Mouse (Mus musculus) hindbrain, embryonic 14.5 days (tissue): Measurements from ENCODE around the gene Mchr1. TPM values are rescaled to one million over a fixed set of nuclear protein-coding genes. Genes with fewer than 3 reads are reported as not detected.

Source experiments
- ATAC-seq: fragments of 200-750 bp; cut with Nextera tagmentation; 2 replicates; pipeline ENCODE4 v1.8.0; 2017; ENCODE audit warnings: moderate number of reproducible peaks, mild to moderate bottlenecking, moderate TSS enrichment, moderate library complexity; ENCODE audit not compliant: low FRiP score
- DNase-seq: peaks from one replicate; pipeline ENCODE4 v3.0.0-alpha.2; 2015; ENCODE audit warnings: low spot score
- H3K27ac ChIP-seq: fragments of 300-500 bp; sonication (generic); 2 replicates; pipeline ENCODE4 v1.5.1; 2014; ENCODE audit warnings: mild to moderate bottlenecking, moderate library complexity
- H3K27me3 ChIP-seq: fragments of 300-500 bp; sonication (generic); 2 replicates; pipeline ENCODE4 v1.6.1; 2014; ENCODE audit warnings: mild to moderate bottlenecking, low read length, mixed read lengths; ENCODE audit not compliant: control insufficient read depth, insufficient read depth
- H3K36me3 ChIP-seq: fragments of 300-500 bp; sonication (generic); replicated peaks from 2 replicates; pipeline ENCODE4 v1.6.1; 2014; ENCODE audit not compliant: control insufficient read depth, insufficient read depth
- H3K4me1 ChIP-seq: fragments of 300-500 bp; sonication (generic); replicated peaks from 2 replicates; pipeline ENCODE4 v1.6.1; 2014; ENCODE audit warnings: antibody characterized with exemption, low read length, mixed read lengths; ENCODE audit not compliant: control insufficient read depth, insufficient read depth
- H3K4me2 ChIP-seq: fragments of 300-500 bp; sonication (generic); replicated peaks from 2 replicates; pipeline ENCODE4 v1.6.1; 2014; ENCODE audit warnings: mild to moderate bottlenecking, moderate library complexity
- H3K4me3 ChIP-seq: fragments of 300-500 bp; sonication (generic); replicated peaks from 2 replicates; pipeline ENCODE4 v1.5.1; 2014; ENCODE audit warnings: mild to moderate bottlenecking, low read length
- H3K9ac ChIP-seq: fragments of 300-500 bp; sonication (generic); 2 replicates; pipeline ENCODE4 v1.6.1; 2014
- H3K9me3 ChIP-seq: fragments of 300-500 bp; sonication (generic); 2 replicates; pipeline ENCODE4 v1.6.1; 2016; ENCODE audit warnings: low read length; ENCODE audit not compliant: control insufficient read depth
- WGBS: fragments of 180-500 bp; shearing (Covaris S2); extraction: QIAGEN DNeasy Blood & Tissue Kit; methylation state at CpG from one replicate; pipeline ENCODE4 v1.1.7; 2014; 5-methylcytosine and 5-hydroxymethylcytosine counted together
- polyA plus RNA-seq: library from polyadenylated mRNA; unstranded; fragments of >200 nt; fragmentation: Nextera tagmentation; extraction: Ambion mirVana; gene quantifications from 2 replicates; pipeline ENCODE4 v1.2.1, GENCODE M21; 2014

Gene Mchr1
- 3.4 and 5.4 TPM in 2 replicates for polyA plus RNA-seq

DNA sequence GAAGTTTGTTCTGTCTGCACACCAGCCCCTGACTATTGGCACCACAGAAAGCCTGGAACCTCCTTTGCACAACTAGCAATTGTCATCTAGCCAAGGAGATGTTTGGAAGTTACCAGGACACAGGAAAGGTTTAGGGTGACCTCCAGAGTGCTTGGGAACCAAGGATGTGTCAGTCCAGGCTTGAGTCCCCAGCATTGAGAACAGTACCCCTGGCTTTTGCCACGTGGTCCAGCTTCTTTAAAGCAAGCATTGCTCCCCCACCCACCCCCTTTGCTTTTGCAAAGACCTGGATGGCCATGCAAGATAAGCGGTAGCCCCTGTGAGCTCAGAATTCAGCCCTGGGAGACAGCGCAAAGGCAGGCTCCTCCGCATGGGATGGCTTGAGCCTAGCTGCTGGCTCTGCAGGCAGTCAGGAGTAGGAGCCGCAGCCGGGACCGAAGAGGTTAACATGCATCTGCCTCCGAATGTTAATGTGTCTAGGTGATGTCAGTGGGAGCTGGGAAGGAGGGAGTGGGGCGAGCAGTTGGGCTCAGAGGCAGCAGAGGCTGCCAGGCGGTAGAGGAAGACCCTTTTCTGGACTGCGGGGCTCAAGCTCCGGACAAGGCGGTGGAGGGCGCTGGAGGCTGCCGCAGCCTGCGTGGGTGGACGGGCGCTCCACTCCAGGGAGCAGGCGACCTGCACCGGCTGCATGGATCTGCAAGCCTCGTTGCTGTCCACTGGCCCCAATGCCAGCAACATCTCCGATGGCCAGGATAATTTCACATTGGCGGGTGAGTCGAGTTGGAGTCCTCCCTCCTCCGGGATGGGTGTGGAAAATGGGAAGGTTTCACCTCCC lies at the start of gene Mchr1:
TSS of gene Mchr1 (plus strand) at position 414 of the 835 bp plus-strand sequence.
- Histone ChIP-seq H3K9ac (peak within 1 kb of the TSS; percentile 52), H3K27ac (no peak within 1 kb of the TSS), H3K9me3 (no peaks in the 10 kb centered on the region), H3K4me2 (peak within 1 kb of the TSS; percentile 56), H3K4me1 (peaks cover 14% of the 10 kb centered on the region; the same call in 1 of the 2 replicates), H3K27me3 (no peaks in the 10 kb centered on the region), H3K36me3 (no peaks in the 10 kb centered on the region), H3K4me3 (peak within 1 kb of the TSS; percentile 33)
- peak; percentile 69 for DNase-seq
- peak; percentile 87 for ATAC-seq
- under 1% methylated on average over 25 of the region's 25 CpGs for WGBS

DNA sequence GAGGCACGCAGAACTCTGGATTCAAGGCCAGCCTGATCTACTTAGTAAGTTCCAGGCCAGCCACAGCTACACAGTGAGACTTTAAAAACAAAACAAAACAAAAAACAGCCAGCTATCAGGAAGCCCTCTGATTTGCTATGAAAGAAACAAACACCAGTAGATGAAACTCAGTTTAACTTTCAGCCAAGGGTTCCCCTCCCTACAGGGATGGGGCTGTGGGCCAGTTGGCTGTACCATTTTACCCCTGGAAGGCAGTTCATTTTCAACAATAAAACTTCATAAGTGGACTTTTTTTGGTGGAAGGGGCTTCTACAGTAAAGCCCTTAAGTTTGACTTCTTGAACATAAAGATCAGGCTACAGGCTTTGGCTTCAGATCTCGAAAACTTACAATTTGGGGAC lies 46.2 kb upstream of the Mchr1 start:
- no peak overlapping the region for H3K27ac ChIP-seq
- ATAC-seq (no peak), DNase-seq (no peak)
- H3K9ac ChIP-seq = peak overlapping the region; percentile 84
- H3K27me3 ChIP-seq = no peaks in the 10 kb centered on the region
- H3K9me3 ChIP-seq = no peaks in the 10 kb centered on the region
- H3K4me3 ChIP-seq = peak overlapping the region; percentile 72
- peak overlapping the region; percentile 74 for H3K4me2 ChIP-seq
- peaks cover 9% of the 10 kb centered on the region; the same call in 1 of the 2 replicates for H3K36me3 ChIP-seq
- H3K4me1 ChIP-seq = peaks cover 20% of the 10 kb centered on the region
- 97% methylated on average over 2 of the region's 2 CpGs for WGBS

DNA sequence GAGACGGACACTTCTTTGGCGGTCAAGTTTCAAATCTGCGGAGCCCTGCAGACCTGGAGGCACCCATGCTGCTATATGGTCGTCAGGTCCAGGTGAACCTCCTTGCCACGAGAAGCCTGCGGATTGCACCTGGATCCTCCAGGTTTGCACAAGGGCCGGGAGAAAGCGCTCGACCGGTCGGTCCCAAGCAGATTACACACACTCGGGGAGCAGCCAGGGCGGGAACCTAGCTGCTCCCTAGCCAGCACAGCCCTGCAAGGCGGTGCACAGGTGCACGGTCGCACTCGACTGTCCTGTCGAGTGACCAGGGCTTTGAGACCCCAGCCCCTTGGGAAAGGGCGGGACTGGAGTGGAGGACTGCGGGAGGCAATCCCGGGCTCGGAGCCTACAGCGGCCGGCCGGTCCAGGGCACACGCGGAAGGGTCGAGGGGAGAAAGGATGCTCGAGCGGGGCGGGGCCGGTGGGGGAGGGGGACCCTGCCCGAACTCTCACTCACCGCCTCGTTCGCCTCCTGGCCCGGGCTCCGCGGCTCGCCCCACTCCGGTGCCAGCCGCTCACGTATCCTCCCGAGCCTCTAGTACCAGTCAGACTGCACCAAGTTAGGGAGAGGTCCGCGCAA lies 45.2 kb upstream of the Mchr1 start:
- Histone ChIP-seq H3K4me3 (peak overlapping the region; percentile 72), H3K27ac (peak overlapping the region; percentile 83), H3K9ac (peak overlapping the region; percentile 84), H3K27me3 (no peaks in the 10 kb centered on the region), H3K4me1 (peaks cover 20% of the 10 kb centered on the region), H3K4me2 (peak overlapping the region; percentile 74), H3K36me3 (peaks cover 9% of the 10 kb centered on the region; the same call in 1 of the 2 replicates), H3K9me3 (no peaks in the 10 kb centered on the region)
- 1% methylated on average over 43 of the region's 46 CpGs for WGBS
- ATAC-seq = peak; percentile 73; the same call in 1 of the 2 replicates
- peak; percentile 25 for DNase-seq

DNA sequence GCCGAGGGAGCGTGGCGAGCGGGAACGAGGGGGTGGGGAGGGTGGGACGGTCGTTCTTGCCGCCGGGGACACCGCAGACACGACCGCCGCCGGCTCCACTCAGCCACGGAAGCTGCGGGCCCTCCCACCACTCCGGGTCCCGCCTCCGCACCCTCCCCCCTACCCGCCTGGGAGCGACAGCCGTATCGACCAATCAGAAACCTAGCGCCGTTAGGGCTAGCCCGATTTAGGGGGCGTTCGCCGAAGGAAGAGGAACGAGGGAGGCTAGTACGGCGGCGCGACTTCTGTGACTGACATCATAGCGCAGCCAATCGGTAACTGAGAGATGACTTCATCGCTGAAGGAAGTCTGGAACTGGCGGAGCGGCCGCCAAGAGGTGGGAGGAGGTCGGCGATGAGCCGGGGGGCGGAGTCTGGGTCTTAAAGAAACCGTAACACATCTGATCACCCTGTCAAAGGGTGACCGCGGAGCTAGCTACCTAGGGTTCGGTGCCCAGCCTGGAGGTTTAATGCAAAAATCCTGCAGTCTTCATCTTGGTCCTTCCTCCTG lies 44.6 kb upstream of the Mchr1 start, which contains the start of gene Mrtfa:
TSS of gene Mrtfa (minus strand) at position 128 of the 549 bp plus-strand sequence.
- Histone ChIP-seq H3K36me3 (peaks cover 9% of the 10 kb centered on the region; the same call in 1 of the 2 replicates), H3K4me1 (peaks cover 20% of the 10 kb centered on the region), H3K27ac (peak within 1 kb of the TSS; percentile 83), H3K9me3 (no peaks in the 10 kb centered on the region), H3K4me2 (peak within 1 kb of the TSS; percentile 74), H3K9ac (peak within 1 kb of the TSS; percentile 84), H3K27me3 (no peaks in the 10 kb centered on the region), H3K4me3 (peak within 1 kb of the TSS; percentile 72)
- ATAC-seq (peak; percentile 100), DNase-seq (peak; percentile 98)
- WGBS = under 1% methylated on average over 45 of the region's 48 CpGs

DNA sequence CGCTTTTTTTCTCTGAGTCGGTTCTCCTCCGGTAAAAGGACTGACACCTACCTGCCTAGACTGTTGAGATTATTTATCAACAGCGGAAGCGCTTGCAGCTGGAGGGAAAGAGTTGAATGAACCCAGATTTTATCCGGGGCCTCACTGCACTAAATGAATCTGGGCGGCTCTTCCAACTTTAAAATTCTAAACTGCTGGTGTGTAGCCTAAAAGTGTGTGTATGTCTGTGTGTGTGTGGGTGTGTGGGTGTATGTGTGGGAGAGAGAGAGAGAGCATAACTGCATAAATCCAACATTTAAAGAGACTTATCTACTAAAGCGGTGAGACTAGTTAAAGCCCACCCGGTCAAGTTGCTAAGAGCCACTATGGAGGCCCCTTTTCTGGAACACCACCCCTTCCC lies 44.0 kb upstream of the Mchr1 start:
- Histone ChIP-seq H3K4me2 (peak overlapping the region; percentile 64), H3K4me1 (peaks cover 20% of the 10 kb centered on the region), H3K27me3 (no peaks in the 10 kb centered on the region), H3K4me3 (peak overlapping the region; percentile 37), H3K9ac (peak overlapping the region; percentile 65), H3K27ac (peak overlapping the region; percentile 68), H3K9me3 (no peaks in the 10 kb centered on the region), H3K36me3 (peaks cover 9% of the 10 kb centered on the region; the same call in 1 of the 2 replicates)
- DNase-seq = no peak
- WGBS = 26% methylated on average over 9 of the region's 9 CpGs
- ATAC-seq = no peak

DNA sequence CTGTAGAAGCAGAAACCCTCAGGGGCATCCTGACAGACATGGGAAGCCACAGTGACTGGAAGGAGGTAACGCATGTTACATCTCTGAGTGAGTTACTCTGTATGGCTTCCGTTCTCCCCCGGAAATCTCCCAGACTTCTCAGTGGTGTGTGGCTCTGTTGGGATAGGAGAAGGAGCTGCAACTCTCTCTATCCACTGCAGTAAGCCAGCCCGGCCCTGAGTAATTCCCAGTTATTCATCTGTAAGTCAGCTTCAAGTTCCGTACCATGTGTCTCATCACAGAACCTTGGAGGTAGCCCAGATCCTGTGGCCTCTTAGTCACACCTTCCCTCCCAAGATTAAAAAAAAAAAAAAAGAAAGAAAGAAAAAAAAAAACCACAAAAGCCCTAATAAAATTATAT lies 43.0 kb upstream of the Mchr1 start:
- peaks cover 8% of the 10 kb centered on the region; the same call in 1 of the 2 replicates for H3K36me3 ChIP-seq
- H3K4me2 ChIP-seq = no peak overlapping the region
- H3K27ac ChIP-seq = no peak overlapping the region
- ATAC-seq (no peak), DNase-seq (no peak)
- 87% methylated on average over 5 of the region's 5 CpGs for WGBS
- H3K9me3 ChIP-seq = no peaks in the 10 kb centered on the region
- peaks cover 20% of the 10 kb centered on the region for H3K4me1 ChIP-seq
- no peak overlapping the region for H3K4me3 ChIP-seq
- H3K27me3 ChIP-seq = no peaks in the 10 kb centered on the region
- H3K9ac ChIP-seq = no peak overlapping the region

DNA sequence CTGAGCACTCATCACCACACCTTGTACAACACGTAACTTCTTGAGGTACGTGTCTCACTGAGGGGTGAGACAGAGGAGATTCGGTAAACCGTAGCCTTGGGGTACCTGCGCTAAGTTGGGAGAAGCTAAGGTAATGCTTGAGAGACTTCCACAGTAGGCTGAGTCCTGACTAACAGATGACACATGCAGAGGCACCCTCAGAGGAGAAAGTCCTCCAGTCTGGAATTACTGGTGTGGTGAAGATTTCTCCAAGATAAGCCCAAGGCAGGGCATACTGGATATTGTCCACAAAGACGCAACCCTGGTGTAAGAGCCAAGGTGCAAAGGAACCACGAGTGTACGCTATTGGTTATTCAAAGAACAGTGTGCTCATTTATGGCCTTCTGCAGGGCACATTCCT lies 42.4 kb upstream of the Mchr1 start:
- 96% methylated on average over 8 of the region's 8 CpGs for WGBS
- peaks cover 20% of the 10 kb centered on the region for H3K4me1 ChIP-seq
- no peak overlapping the region for H3K4me2 ChIP-seq

DNA sequence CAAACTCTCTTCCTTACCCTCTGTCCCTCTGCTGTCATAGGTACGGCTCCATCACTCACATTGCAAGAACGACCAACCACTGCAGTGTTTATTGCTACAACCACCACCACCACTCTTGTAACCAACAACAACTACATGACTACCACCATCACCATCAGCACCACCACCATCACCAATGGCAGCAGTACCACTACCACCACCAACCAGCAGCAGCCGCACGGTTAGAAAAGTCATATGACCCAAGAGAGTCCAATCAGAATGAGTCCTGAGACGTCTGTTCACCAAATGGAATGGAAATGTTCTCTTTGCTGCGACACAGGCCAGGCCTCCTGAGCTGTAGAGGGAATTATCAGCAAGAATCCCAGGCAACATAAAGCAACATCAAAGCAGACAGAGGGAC lies 40.5 kb upstream of the Mchr1 start:
- 93% methylated on average over 6 of the region's 6 CpGs for WGBS
- peaks cover 4% of the 10 kb centered on the region; the same call in 1 of the 2 replicates for H3K4me1 ChIP-seq
- H3K9me3 ChIP-seq = no peaks in the 10 kb centered on the region
- H3K36me3 ChIP-seq = no peaks in the 10 kb centered on the region
- ATAC-seq = no peak
- H3K9ac ChIP-seq = no peak overlapping the region
- no peak overlapping the region for H3K4me2 ChIP-seq
- no peak overlapping the region for H3K4me3 ChIP-seq
- no peaks in the 10 kb centered on the region for H3K27me3 ChIP-seq
- DNase-seq = no peak
- no peak overlapping the region for H3K27ac ChIP-seq

More for the DNA sequence above, 42.4 kb upstream of the Mchr1 start:
- H3K27ac ChIP-seq = no peak overlapping the region
- no peak for DNase-seq
- ATAC-seq = no peak
- H3K9ac ChIP-seq = no peak overlapping the region
- H3K4me3 ChIP-seq = no peak overlapping the region
- peaks cover 3% of the 10 kb centered on the region; the same call in 1 of the 2 replicates for H3K36me3 ChIP-seq
- H3K27me3 ChIP-seq = no peaks in the 10 kb centered on the region
- H3K9me3 ChIP-seq = no peaks in the 10 kb centered on the region

DNA sequence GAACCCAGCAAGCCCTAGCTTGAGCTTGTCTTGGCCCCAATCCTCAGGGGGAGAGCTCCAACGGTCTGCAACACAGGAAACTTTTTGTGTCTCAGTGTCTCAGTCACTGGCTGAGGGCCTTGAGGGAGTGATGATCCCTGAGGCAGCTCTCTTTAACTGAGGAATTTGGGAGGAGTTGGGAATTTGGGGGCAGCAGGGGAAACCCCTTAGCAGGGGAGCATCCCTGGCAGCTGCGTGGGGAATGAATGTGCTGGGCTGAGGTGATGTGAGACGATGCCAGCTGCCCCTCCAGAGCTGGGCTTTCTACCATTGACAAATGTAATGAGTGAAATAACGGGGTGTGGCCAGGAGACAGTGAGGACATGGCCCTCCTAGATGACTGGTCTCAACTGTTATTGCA lies 39.9 kb upstream of the Mchr1 start:
- H3K4me2 ChIP-seq = no peak overlapping the region
- no peaks in the 10 kb centered on the region for H3K27me3 ChIP-seq
- WGBS = 47% methylated on average over 4 of the region's 4 CpGs
- H3K36me3 ChIP-seq = no peaks in the 10 kb centered on the region
- H3K9me3 ChIP-seq = no peaks in the 10 kb centered on the region
- ATAC-seq = no peak
- DNase-seq = no peak
- H3K4me3 ChIP-seq = no peak overlapping the region
- no peak overlapping the region for H3K27ac ChIP-seq
- peaks cover 4% of the 10 kb centered on the region; the same call in 1 of the 2 replicates for H3K4me1 ChIP-seq
- no peak overlapping the region for H3K9ac ChIP-seq
